Mouse (Mus musculus) adrenal gland, adult 2 months (tissue): ENCODE data around the gene E430018J23Rik. TPM values are rescaled to one million over a fixed set of nuclear protein-coding genes. Genes with fewer than 3 reads are reported as not detected.
A peak's percentile ranks its signal among the peaks of the same experiment; 100 is the strongest.
"Not testable (repeated sequence)": the region's sequence is repeated elsewhere in the genome, so short reads cannot be mapped to it uniquely, and the experiment has no call there.

Experiments used
- DNase-seq: peaks from one replicate; pipeline ENCODE4 v3.0.0; 2021
- long read RNA-seq: library from polyadenylated mRNA; stranded (forward); transcript quantifications from one replicate; pipeline ENCODE4 v2.0.0, GENCODE M21; 2021
- polyA plus RNA-seq: library from polyadenylated mRNA; depleted of rRNA; stranded (reverse); fragments of >200 nt; gene quantifications from 2 replicates; pipeline ENCODE4 v1.2.3, GENCODE M21; 2012; rRNA removed
- total RNA-seq, 2 experiments: library from RNA; stranded (reverse); gene quantifications; 2 replicates each; pipeline ENCODE4 v1.2.3; 2021

E430018J23Rik gene
- total RNA-seq (10 to 100 TPM in 1 of 2 experiments, 1 to 10 TPM in 1; 7.1 to 10.3 TPM), polyA plus RNA-seq (8.9 and 10.0 TPM in 2 replicates)
- long read RNA-seq, partial matches to known transcripts = 0 of 2 reads
- long read RNA-seq, other reads (novel, unspliced or antisense) = 2 of 2 reads

- DNase-seq = peak; percentile 97
These were observed at the start of gene E430018J23Rik for GRCm38 (mm10) chr7:127393157-127393943. Gene E430018J23Rik (minus strand): TSS chr7:127393629.

- no peak for DNase-seq
These were observed 44.3 kb upstream of the E430018J23Rik start for GRCm38 (mm10) chr7:127437724-127438123.

GRCm38 (mm10) chr7:127435206-127435605, 41.8 kb upstream of the E430018J23Rik start:
- no peak for DNase-seq

- DNase-seq = peak; percentile 25
These were observed 32.9 kb upstream of the E430018J23Rik start for GRCm38 (mm10) chr7:127426354-127426753.

- no peak for DNase-seq
These were observed 32.5 kb upstream of the E430018J23Rik start for GRCm38 (mm10) chr7:127425911-127426310.

GRCm38 (mm10) chr7:127425291-127425690, 31.9 kb upstream of the E430018J23Rik start:
- DNase-seq = no peak

- DNase-seq = no peak
These were observed 28.8 kb upstream of the E430018J23Rik start for GRCm38 (mm10) chr7:127422247-127422646.

GRCm38 (mm10) chr7:127421388-127422191, 28.2 kb upstream of the E430018J23Rik start, which contains the start of gene Zfp688:
Gene Zfp688 (minus strand): TSS chr7:127422068.
- DNase-seq = peak; percentile 98

- no peak for DNase-seq
These were observed 18.0 kb upstream of the E430018J23Rik start for GRCm38 (mm10) chr7:127411418-127411817.

- DNase-seq = peak; percentile 87
These were observed 12.9 kb upstream of the E430018J23Rik start, which contains the start of gene Zfp764 for GRCm38 (mm10) chr7:127406002-127406987. Gene Zfp764 (minus strand): TSS chr7:127406822.

- DNase-seq = not testable (repeated sequence)
These were observed 10.7 kb upstream of the E430018J23Rik start for GRCm38 (mm10) chr7:127404101-127404500.

- DNase-seq = no peak
These were observed 9.6 kb upstream of the E430018J23Rik start for GRCm38 (mm10) chr7:127402980-127403379.

- no peak for DNase-seq
These were observed 6.9 kb upstream of the E430018J23Rik start for GRCm38 (mm10) chr7:127400355-127400754.

GRCm38 (mm10) chr7:127393944-127394333, 510 bp upstream of the E430018J23Rik start:
- DNase-seq = no peak

- DNase-seq = no peak
These were observed 1.1 kb downstream of the E430018J23Rik start for GRCm38 (mm10) chr7:127392251-127392824.

- DNase-seq = no peak
These were observed 1.9 kb downstream of the E430018J23Rik start for GRCm38 (mm10) chr7:127391538-127391937.

GRCm38 (mm10) chr7:127390306-127390705, 3.1 kb downstream of the E430018J23Rik start:
- DNase-seq = no peak

GRCm38 (mm10) chr7:127388201-127388600, 5.2 kb downstream of the E430018J23Rik start:
- not testable (repeated sequence) for DNase-seq

- peak; percentile 90 for DNase-seq
These were observed 6.6 kb downstream of the E430018J23Rik start, which contains the start of gene 9130019O22Rik for GRCm38 (mm10) chr7:127386641-127387392. Gene 9130019O22Rik (minus strand): TSS chr7:127387166.

- not testable (repeated sequence) for DNase-seq
These were observed 7.9 kb downstream of the E430018J23Rik start for GRCm38 (mm10) chr7:127385560-127385959.
